Mouse (Mus musculus): ENCODE results near the gene Itfg2. TPM values are rescaled to one million over a fixed set of nuclear protein-coding genes. Genes with fewer than 3 reads are reported as not detected.

Itfg2 gene
- polyA plus RNA-seq, 1 experiment from 2014 or later = 28.4 TPM

DNA sequence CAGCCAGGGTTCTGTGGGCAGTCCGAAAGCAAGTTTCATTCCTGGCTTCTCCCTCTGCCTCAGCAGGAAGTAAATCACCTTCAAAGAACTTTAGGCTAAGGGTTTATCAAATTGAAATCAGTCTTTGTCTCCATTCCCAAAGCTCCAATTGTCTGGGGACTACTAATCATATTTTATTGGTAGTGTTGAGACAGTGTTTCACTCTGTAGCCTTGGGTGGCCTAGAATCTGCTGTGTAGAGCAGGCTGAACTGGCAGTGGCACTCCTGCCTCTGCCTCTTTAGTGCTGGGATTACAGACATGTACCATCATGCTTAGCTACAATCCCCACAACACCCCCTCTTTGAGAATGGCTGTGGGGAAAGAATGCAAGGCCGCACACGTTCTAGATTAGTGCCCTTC, 3.3 kb downstream of the Itfg2 start:
- Histone ChIP-seq H3K4me1 (ENCODE audit: control insufficient read depth in 2 of 2, insufficient read depth in 2 of 2, low read length in 2 of 2) (peaks cover 2 to 7% of the 10 kb centered on the region in 2 experiments; a peak in 3 of 4 replicates), H3K27me3 (ENCODE audit: control insufficient read depth, insufficient read depth, low read length) (no peaks in the 10 kb centered on the region), H3K9me3 (ENCODE audit: control insufficient read depth, low read length) (no peaks in the 10 kb centered on the region), H3K4me2 (ENCODE audit: low read length) (no peak overlapping the region), H3K36me3 (ENCODE audit: control insufficient read depth, insufficient read depth, low read length) (no peaks in the 10 kb centered on the region), H3K27ac (replicated peaks in 1 of 2; ENCODE audit: control insufficient read depth in 1 of 2, insufficient read depth in 1 of 2, low read depth in 2 of 2, low read length in 2 of 2) (no peak overlapping the region), H3K4me3 (ENCODE audit: control insufficient read depth in 1 of 2, insufficient read depth in 1 of 2, low read depth in 1 of 2, low read length in 2 of 2) (no peak overlapping the region), H3K9ac (ENCODE audit: low read length) (no peak overlapping the region)
- ATAC-seq (ENCODE audit: insufficient number of reproducible peaks, insufficient read depth, low FRiP score, low read depth) = no peak
- 81% methylated on average over 3 of the region's 3 CpGs for WGBS

DNA sequence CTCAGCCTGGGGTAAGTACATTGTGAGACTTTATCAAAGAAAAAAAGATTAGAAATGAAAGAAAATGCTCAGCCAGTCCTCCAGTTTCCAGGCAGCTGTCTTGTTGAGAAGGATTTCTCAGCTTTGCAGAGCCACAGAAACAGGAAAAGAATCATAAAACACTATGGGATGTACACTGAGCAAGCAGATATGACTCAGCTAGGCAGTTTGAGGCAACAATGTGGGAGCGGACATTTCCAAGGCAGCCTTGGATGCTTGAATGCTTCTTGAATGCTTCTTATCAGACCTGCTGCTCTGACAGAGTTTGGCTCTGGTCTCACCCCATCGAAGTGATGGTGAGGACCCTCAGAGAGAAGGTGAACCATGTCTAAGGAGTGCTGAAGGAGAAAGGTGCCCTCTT, 3.7 kb downstream of the Itfg2 start:
- no peak for ATAC-seq (ENCODE audit: insufficient number of reproducible peaks, insufficient read depth, low FRiP score, low read depth)
- 60% methylated on average over 2 of the region's 2 CpGs for WGBS
- no peak overlapping the region for H3K4me3 ChIP-seq (ENCODE audit: control insufficient read depth in 1 of 2, insufficient read depth in 1 of 2, low read depth in 1 of 2, low read length in 2 of 2)

DNA sequence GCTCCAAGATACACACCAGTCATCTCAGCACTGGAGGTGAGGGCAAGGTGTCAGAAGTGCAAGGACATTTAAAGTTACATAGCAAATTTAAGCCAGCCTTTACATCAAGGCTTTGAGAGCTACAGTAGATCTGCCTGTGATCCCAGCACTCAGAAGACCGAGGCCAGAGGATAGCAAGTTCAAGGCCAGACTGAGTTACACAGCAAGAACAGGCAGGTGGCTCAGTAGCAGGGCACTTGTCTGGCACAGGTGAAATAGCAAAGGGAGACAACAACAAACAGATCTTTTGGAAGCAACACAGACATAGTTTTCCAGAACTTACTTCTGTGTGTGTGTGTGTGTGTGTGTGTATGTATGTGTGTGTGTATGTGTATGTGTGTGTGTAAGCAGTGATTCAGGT, 6.7 kb downstream of the Itfg2 start:
- Histone ChIP-seq H3K9ac (ENCODE audit: low read length) (no peak overlapping the region), H3K27ac (replicated peaks in 1 of 2; ENCODE audit: control insufficient read depth in 1 of 2, insufficient read depth in 1 of 2, low read depth in 2 of 2, low read length in 2 of 2) (no peak overlapping the region), H3K9me3 (ENCODE audit: control insufficient read depth, low read length) (no peaks in the 10 kb centered on the region), H3K4me1 (ENCODE audit: control insufficient read depth in 2 of 2, insufficient read depth in 2 of 2, low read length in 2 of 2) (no peaks in the 10 kb centered on the region), H3K36me3 (ENCODE audit: control insufficient read depth, insufficient read depth, low read length) (peaks cover 13% of the 10 kb centered on the region), H3K4me3 (ENCODE audit: control insufficient read depth in 1 of 2, insufficient read depth in 1 of 2, low read depth in 1 of 2, low read length in 2 of 2) (no peak overlapping the region), H3K4me2 (ENCODE audit: low read length) (no peak overlapping the region), H3K27me3 (ENCODE audit: control insufficient read depth, insufficient read depth, low read length) (no peaks in the 10 kb centered on the region)
- WGBS = 96% methylated on average over 1 of the region's 1 CpGs
- no peak for ATAC-seq (ENCODE audit: insufficient number of reproducible peaks, insufficient read depth, low FRiP score, low read depth)

More for the DNA sequence above, 3.7 kb downstream of the Itfg2 start:
- no peaks in the 10 kb centered on the region for H3K27me3 ChIP-seq (ENCODE audit: control insufficient read depth, insufficient read depth, low read length)
- H3K4me1 ChIP-seq (ENCODE audit: control insufficient read depth in 2 of 2, insufficient read depth in 2 of 2, low read length in 2 of 2) = peaks cover 2 to 7% of the 10 kb centered on the region in 2 experiments; a peak in 3 of 4 replicates
- H3K36me3 ChIP-seq (ENCODE audit: control insufficient read depth, insufficient read depth, low read length) = no peaks in the 10 kb centered on the region
- 0 out of 4 replicates have a peak overlapping the region, but pooled peaks of 1 of the 2 experiments have one; percentile 2 for H3K27ac ChIP-seq (replicated peaks in 1 of 2; ENCODE audit: control insufficient read depth in 1 of 2, insufficient read depth in 1 of 2, low read depth in 2 of 2, low read length in 2 of 2)
- H3K9me3 ChIP-seq (ENCODE audit: control insufficient read depth, low read length) = no peaks in the 10 kb centered on the region
- no peak overlapping the region for H3K9ac ChIP-seq (ENCODE audit: low read length)
- H3K4me2 ChIP-seq (ENCODE audit: low read length) = no peak overlapping the region

DNA sequence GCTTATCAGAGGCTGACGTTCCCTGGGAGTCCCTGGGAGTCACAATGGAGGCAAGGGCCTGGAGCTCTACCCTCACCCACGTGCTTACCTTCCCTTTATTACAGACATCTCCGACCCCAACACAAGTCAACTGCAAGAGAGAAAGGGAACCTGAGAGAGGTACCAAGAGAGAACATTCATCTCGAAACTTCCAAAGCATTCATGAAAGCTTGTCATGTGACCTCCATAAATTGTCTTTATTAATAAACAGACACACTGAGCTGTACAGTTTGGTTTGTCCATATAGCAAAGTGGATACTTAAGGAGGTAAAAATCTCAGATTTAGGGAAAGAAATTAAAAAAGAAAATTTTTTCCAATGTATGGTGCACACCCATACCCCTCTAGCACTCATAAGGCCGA, 8.6 kb downstream of the Itfg2 start:
- H3K9ac ChIP-seq (ENCODE audit: low read length) = no peak overlapping the region
- 85% methylated on average over 5 of the region's 5 CpGs for WGBS
- H3K27ac ChIP-seq (replicated peaks in 1 of 2; ENCODE audit: control insufficient read depth in 1 of 2, insufficient read depth in 1 of 2, low read depth in 2 of 2, low read length in 2 of 2) = no peak overlapping the region
- no peak overlapping the region for H3K4me3 ChIP-seq (ENCODE audit: control insufficient read depth in 1 of 2, insufficient read depth in 1 of 2, low read depth in 1 of 2, low read length in 2 of 2)
- peaks cover 33% of the 10 kb centered on the region for H3K36me3 ChIP-seq (ENCODE audit: control insufficient read depth, insufficient read depth, low read length)
- H3K27me3 ChIP-seq (ENCODE audit: control insufficient read depth, insufficient read depth, low read length) = no peaks in the 10 kb centered on the region
- H3K4me1 ChIP-seq (ENCODE audit: control insufficient read depth in 2 of 2, insufficient read depth in 2 of 2, low read length in 2 of 2) = no peaks in the 10 kb centered on the region
- no peaks in the 10 kb centered on the region for H3K9me3 ChIP-seq (ENCODE audit: control insufficient read depth, low read length)
- ATAC-seq (ENCODE audit: insufficient number of reproducible peaks, insufficient read depth, low FRiP score, low read depth) = no peak
- no peak overlapping the region for H3K4me2 ChIP-seq (ENCODE audit: low read length)

DNA sequence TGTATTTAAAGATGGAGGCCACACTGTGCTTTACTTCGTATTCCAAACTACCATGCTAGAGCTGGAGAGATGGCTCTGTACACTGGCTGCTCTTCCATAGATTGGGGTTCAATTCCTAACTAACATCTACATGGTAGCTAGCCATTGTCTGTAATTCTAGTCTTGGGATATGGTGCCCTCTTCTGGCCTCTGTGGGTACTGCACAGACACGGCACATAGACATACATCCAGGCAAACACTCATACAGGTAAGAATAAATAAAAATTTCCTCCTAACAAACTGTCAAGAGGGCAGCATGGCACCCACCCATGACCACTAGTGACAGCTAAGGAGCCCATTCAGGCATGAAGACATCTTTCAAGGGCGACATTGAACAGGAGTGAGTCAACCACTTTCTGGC, 13.6 kb downstream of the Itfg2 start:
- WGBS = 22% methylated on average over 3 of the region's 3 CpGs
- H3K4me2 ChIP-seq (ENCODE audit: low read length) = no peak overlapping the region
- no peak overlapping the region for H3K27ac ChIP-seq (replicated peaks in 1 of 2; ENCODE audit: control insufficient read depth in 1 of 2, insufficient read depth in 1 of 2, low read depth in 2 of 2, low read length in 2 of 2)
- no peak for ATAC-seq (ENCODE audit: insufficient number of reproducible peaks, insufficient read depth, low FRiP score, low read depth)
- H3K27me3 ChIP-seq (ENCODE audit: control insufficient read depth, insufficient read depth, low read length) = no peaks in the 10 kb centered on the region
- peaks cover 74% of the 10 kb centered on the region for H3K36me3 ChIP-seq (ENCODE audit: control insufficient read depth, insufficient read depth, low read length)
- no peaks in the 10 kb centered on the region for H3K4me1 ChIP-seq (ENCODE audit: control insufficient read depth in 2 of 2, insufficient read depth in 2 of 2, low read length in 2 of 2)
- H3K9me3 ChIP-seq (ENCODE audit: control insufficient read depth, low read length) = no peaks in the 10 kb centered on the region
- no peak overlapping the region for H3K4me3 ChIP-seq (ENCODE audit: control insufficient read depth in 1 of 2, insufficient read depth in 1 of 2, low read depth in 1 of 2, low read length in 2 of 2)
- no peak overlapping the region for H3K9ac ChIP-seq (ENCODE audit: low read length)

DNA sequence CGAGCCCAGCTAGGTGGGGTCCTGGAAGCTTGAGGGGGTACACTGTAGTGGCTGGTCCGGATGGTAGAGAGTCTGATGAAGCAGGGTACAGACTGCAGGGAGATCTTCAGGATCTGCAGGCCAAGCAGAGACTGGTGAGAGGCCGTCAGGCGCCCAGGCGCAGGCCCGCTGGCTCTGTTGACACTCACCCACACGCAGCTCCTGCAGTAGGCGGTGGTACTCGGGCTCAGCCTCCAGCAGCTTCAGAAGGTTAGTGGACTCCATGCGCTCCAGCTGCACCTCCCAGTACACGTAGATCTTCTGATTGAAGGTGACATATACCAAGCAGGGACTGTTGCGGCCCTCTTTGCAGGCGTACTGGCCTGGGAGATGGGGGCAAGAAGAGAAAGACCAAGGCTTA, 14.4 kb downstream of the Itfg2 start:
- Histone ChIP-seq H3K36me3 (ENCODE audit: control insufficient read depth, insufficient read depth, low read length) (peaks cover 75% of the 10 kb centered on the region), H3K4me2 (ENCODE audit: low read length) (no peak overlapping the region), H3K9ac (ENCODE audit: low read length) (no peak overlapping the region), H3K27ac (replicated peaks in 1 of 2; ENCODE audit: control insufficient read depth in 1 of 2, insufficient read depth in 1 of 2, low read depth in 2 of 2, low read length in 2 of 2) (no peak overlapping the region), H3K4me3 (ENCODE audit: control insufficient read depth in 1 of 2, insufficient read depth in 1 of 2, low read depth in 1 of 2, low read length in 2 of 2) (no peak overlapping the region), H3K27me3 (ENCODE audit: control insufficient read depth, insufficient read depth, low read length) (no peaks in the 10 kb centered on the region), H3K4me1 (ENCODE audit: control insufficient read depth in 2 of 2, insufficient read depth in 2 of 2, low read length in 2 of 2) (no peaks in the 10 kb centered on the region), H3K9me3 (ENCODE audit: control insufficient read depth, low read length) (no peaks in the 10 kb centered on the region)
- ATAC-seq (ENCODE audit: insufficient number of reproducible peaks, insufficient read depth, low FRiP score, low read depth) = no peak
- 93% methylated on average over 13 of the region's 13 CpGs for WGBS

DNA sequence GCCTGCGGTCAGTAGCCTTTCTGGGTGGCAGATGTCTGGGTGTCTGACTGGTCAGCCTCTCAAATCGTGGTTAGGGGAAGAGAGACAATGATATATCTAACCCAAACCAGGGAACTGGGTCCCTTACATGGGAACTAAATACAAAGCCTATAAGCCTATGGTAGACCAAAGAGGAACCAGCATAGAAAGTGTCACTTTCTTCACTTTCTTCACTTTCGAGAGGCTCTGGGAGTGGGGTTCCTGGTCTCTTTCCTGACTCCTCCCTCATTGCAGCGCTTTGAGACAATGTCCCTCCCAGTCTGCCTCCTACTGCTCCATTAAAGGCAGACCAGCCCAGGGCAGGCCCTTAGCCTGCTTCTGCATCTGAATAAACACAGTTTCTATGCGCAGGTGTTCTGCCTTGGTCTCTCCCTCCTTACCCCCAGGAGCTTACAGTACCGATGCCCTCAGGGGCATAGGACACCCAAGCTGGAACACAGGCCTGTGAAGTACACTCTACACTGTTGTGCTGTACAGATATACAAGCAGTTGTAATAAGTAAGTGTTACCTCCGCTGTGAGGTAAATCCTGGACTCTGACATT, 16.1 kb downstream of the Itfg2 start:
- Histone ChIP-seq H3K9me3 (ENCODE audit: control insufficient read depth, low read length) (no peaks in the 10 kb centered on the region), H3K4me1 (ENCODE audit: control insufficient read depth in 2 of 2, insufficient read depth in 2 of 2, low read length in 2 of 2) (peaks cover 0 to 3% of the 10 kb centered on the region in 2 experiments; a peak in 1 of 4 replicates), H3K36me3 (ENCODE audit: control insufficient read depth, insufficient read depth, low read length) (peaks cover 68% of the 10 kb centered on the region), H3K4me2 (ENCODE audit: low read length) (no peak overlapping the region), H3K27me3 (ENCODE audit: control insufficient read depth, insufficient read depth, low read length) (no peaks in the 10 kb centered on the region), H3K9ac (ENCODE audit: low read length) (no peak overlapping the region), H3K27ac (replicated peaks in 1 of 2; ENCODE audit: control insufficient read depth in 1 of 2, insufficient read depth in 1 of 2, low read depth in 2 of 2, low read length in 2 of 2) (no peak overlapping the region), H3K4me3 (ENCODE audit: control insufficient read depth in 1 of 2, insufficient read depth in 1 of 2, low read depth in 1 of 2, low read length in 2 of 2) (no peak overlapping the region)
- ATAC-seq (ENCODE audit: insufficient number of reproducible peaks, insufficient read depth, low FRiP score, low read depth) = no peak
- 87% methylated on average over 7 of the region's 7 CpGs for WGBS

DNA sequence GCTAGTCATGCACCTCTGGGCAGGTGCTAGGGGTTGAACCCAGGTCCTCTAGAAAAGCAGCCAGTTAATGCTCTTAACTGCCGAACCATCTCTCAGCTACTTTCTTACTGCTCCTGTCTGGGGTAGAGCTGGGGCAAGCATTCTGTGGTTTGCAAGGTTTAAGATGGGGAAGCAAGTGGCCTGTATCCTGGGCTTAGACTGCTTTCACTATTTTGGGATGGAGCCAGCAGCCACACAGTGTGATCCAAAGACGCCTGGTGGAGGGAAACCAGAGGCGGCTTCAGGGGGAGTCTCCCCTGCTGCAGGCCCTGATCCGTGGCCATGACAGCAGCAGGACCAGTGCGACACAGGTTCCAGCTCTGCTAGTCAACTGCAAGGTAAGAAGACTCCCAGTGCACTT, 20.0 kb downstream of the Itfg2 start:
- peaks cover 32% of the 10 kb centered on the region for H3K36me3 ChIP-seq (ENCODE audit: control insufficient read depth, insufficient read depth, low read length)
- no peak overlapping the region for H3K4me3 ChIP-seq (ENCODE audit: control insufficient read depth in 1 of 2, insufficient read depth in 1 of 2, low read depth in 1 of 2, low read length in 2 of 2)
- no peak for ATAC-seq (ENCODE audit: insufficient number of reproducible peaks, insufficient read depth, low FRiP score, low read depth)
- H3K27ac ChIP-seq (replicated peaks in 1 of 2; ENCODE audit: control insufficient read depth in 1 of 2, insufficient read depth in 1 of 2, low read depth in 2 of 2, low read length in 2 of 2) = no peak overlapping the region
- no peaks in the 10 kb centered on the region for H3K9me3 ChIP-seq (ENCODE audit: control insufficient read depth, low read length)
- H3K4me2 ChIP-seq (ENCODE audit: low read length) = no peak overlapping the region
- H3K9ac ChIP-seq (ENCODE audit: low read length) = peak overlapping the region; percentile 0; the same call in 1 of the 2 replicates
- WGBS = 35% methylated on average over 5 of the region's 5 CpGs
- no peaks in the 10 kb centered on the region for H3K27me3 ChIP-seq (ENCODE audit: control insufficient read depth, insufficient read depth, low read length)
- peaks cover 2 to 9% of the 10 kb centered on the region in 2 experiments; a peak in 3 of 4 replicates for H3K4me1 ChIP-seq (ENCODE audit: control insufficient read depth in 2 of 2, insufficient read depth in 2 of 2, low read length in 2 of 2)

Measured in heart, embryonic 14.5 days (tissue).